Mouse (Mus musculus): Measurements from ENCODE around the gene 2610507B11Rik.
A peak's percentile ranks its signal among the peaks of the same experiment; 100 is the strongest.

The 2610507B11Rik gene

GRCm38 (mm10) chr11:78289146-78289763 lies 27.7 kb downstream of the 2610507B11Rik start:
- DNase-seq (ENCODE audit: low spot score in 2 of 2), result no peak

- DNase-seq (ENCODE audit: low spot score in 2 of 2), result peak; percentile 54 to 69
Measured at GRCm38 (mm10) chr11:78290654-78291053, 29.1 kb downstream of the 2610507B11Rik start, which contains the start of gene BC030499. Gene BC030499 (plus strand): TSS chr11:78290841.

- DNase-seq (ENCODE audit: low spot score in 2 of 2), result no peak
Measured at GRCm38 (mm10) chr11:78294585-78294984, 33.0 kb downstream of the 2610507B11Rik start.

- DNase-seq (ENCODE audit: low spot score in 2 of 2), result no peak
Measured at GRCm38 (mm10) chr11:78300917-78301316, 39.4 kb downstream of the 2610507B11Rik start.

GRCm38 (mm10) chr11:78301357-78302084 lies 40.0 kb downstream of the 2610507B11Rik start, which contains the start of gene Spag5:
Gene Spag5 (plus strand): TSS chr11:78301529.
- peak; percentile 88 to 93 for DNase-seq (ENCODE audit: low spot score in 2 of 2)

GRCm38 (mm10) chr11:78305272-78305671 lies 43.7 kb downstream of the 2610507B11Rik start:
- no peak for DNase-seq (ENCODE audit: low spot score in 2 of 2)

GRCm38 (mm10) chr11:78310861-78311511 lies 49.4 kb downstream of the 2610507B11Rik start:
- DNase-seq (ENCODE audit: low spot score in 2 of 2), result no peak

GRCm38 (mm10) chr11:78313662-78314061 lies 52.1 kb downstream of the 2610507B11Rik start:
- no peak for DNase-seq (ENCODE audit: low spot score in 2 of 2)

- no peak for DNase-seq (ENCODE audit: low spot score in 2 of 2)
Measured at GRCm38 (mm10) chr11:78318411-78318810, 56.9 kb downstream of the 2610507B11Rik start.

GRCm38 (mm10) chr11:78322076-78322831 lies 60.7 kb downstream of the 2610507B11Rik start:
- no peak for DNase-seq (ENCODE audit: low spot score in 2 of 2)

- peak; percentile 69 to 80 for DNase-seq (ENCODE audit: low spot score in 2 of 2)
Measured at GRCm38 (mm10) chr11:78322860-78323259, 61.3 kb downstream of the 2610507B11Rik start, which contains the start of gene Aldoc. Gene Aldoc (plus strand): TSS chr11:78322968.

- peak in 1 of 2 experiments; percentile 41 for DNase-seq (ENCODE audit: low spot score in 2 of 2)
Measured at GRCm38 (mm10) chr11:78324000-78324785, 62.6 kb downstream of the 2610507B11Rik start.

GRCm38 (mm10) chr11:78324965-78325364 lies 63.4 kb downstream of the 2610507B11Rik start:
- no peak for DNase-seq (ENCODE audit: low spot score in 2 of 2)

- DNase-seq (ENCODE audit: low spot score in 2 of 2), result no peak
Measured at GRCm38 (mm10) chr11:78327215-78327614, 65.7 kb downstream of the 2610507B11Rik start.

GRCm38 (mm10) chr11:78327634-78328511 lies 66.3 kb downstream of the 2610507B11Rik start, which contains the start of gene Pigs:
Gene Pigs (plus strand): TSS chr11:78328415.
- peak; percentile 91 to 97 for DNase-seq (ENCODE audit: low spot score in 2 of 2)

- DNase-seq (ENCODE audit: low spot score in 2 of 2), result no peak
Measured at GRCm38 (mm10) chr11:78328512-78329056, 67.0 kb downstream of the 2610507B11Rik start.

GRCm38 (mm10) chr11:78332676-78333075 lies 71.1 kb downstream of the 2610507B11Rik start:
- no peak for DNase-seq (ENCODE audit: low spot score in 2 of 2)

- DNase-seq (ENCODE audit: low spot score in 2 of 2), result no peak
Measured at GRCm38 (mm10) chr11:78333992-78334391, 72.4 kb downstream of the 2610507B11Rik start.

GRCm38 (mm10) chr11:78337040-78337439 lies 75.5 kb downstream of the 2610507B11Rik start:
- no peak for DNase-seq (ENCODE audit: low spot score in 2 of 2)
